In genomic region chr17:13552840-13553239, GRCm38 (mm10) we compare ENCODE assay signal across 8 mouse cellular contexts.
A peak's percentile ranks its signal among the peaks of the same experiment; 100 is the strongest.
DNase-seq lines count a peak whose midpoint lies in the region; ATAC-seq and TF ChIP-seq lines count a peak whose summit lies in the region.
"Not testable (repeated sequence)": the region's sequence is repeated elsewhere in the genome, so short reads cannot be mapped to it uniquely, and the experiment has no call there.

No protein-coding gene starts in this region.

- H3K36me3 ChIP-seq in heart, embryonic 11.5 days (ENCODE audit: control insufficient read depth, insufficient read depth, low read length); hindbrain, embryonic 16.5 days (ENCODE audit: control insufficient read depth, insufficient read depth, low read length); limb, embryonic 15.5 days; lung, postnatal 0 days (ENCODE audit: insufficient read depth, low read length); stomach, postnatal 0 days (ENCODE audit: control insufficient read depth, insufficient read depth, low read length): not testable (repeated sequence)

- H3K27ac ChIP-seq in heart, embryonic 11.5 days (ENCODE audit: low read depth, low read length); hindbrain, embryonic 16.5 days (ENCODE audit: low read depth, low read length); limb, embryonic 15.5 days; lung, postnatal 0 days (ENCODE audit: low read length); stomach, postnatal 0 days (replicated peaks): not testable (repeated sequence)

- not testable (repeated sequence) for H3K4me1 ChIP-seq in heart, embryonic 11.5 days (ENCODE audit: control insufficient read depth, insufficient read depth, low read length); hindbrain, embryonic 16.5 days (ENCODE audit: control insufficient read depth, insufficient read depth, low read depth, low read length); limb, embryonic 15.5 days; lung, postnatal 0 days (ENCODE audit: insufficient read depth, low read depth, low read length); stomach, postnatal 0 days (replicated peaks; ENCODE audit: control insufficient read depth, insufficient read depth)

- not testable (repeated sequence) for TF ChIP-seq CTCF in lung, postnatal 0 days (IDR thresholded peaks at IDR 0.05); stomach, postnatal 0 days (IDR thresholded peaks at IDR 0.05; ENCODE audit: low read depth)

- not testable (repeated sequence) for H3K27me3 ChIP-seq in heart, embryonic 11.5 days (ENCODE audit: control insufficient read depth, insufficient read depth, low read length); hindbrain, embryonic 16.5 days (replicated peaks; ENCODE audit: control insufficient read depth, insufficient read depth, low read length); limb, embryonic 15.5 days; lung, postnatal 0 days (replicated peaks; ENCODE audit: insufficient read depth, low read length); stomach, postnatal 0 days (ENCODE audit: control insufficient read depth, insufficient read depth, low read length)

- H3K4me3 ChIP-seq in heart, embryonic 11.5 days (ENCODE audit: low read depth, low read length); hindbrain, embryonic 16.5 days (ENCODE audit: low read length); limb, embryonic 15.5 days; lung, postnatal 0 days (ENCODE audit: low read depth, low read length); stomach, postnatal 0 days (ENCODE audit: low read depth, low read length): not testable (repeated sequence)

- not testable (repeated sequence) for H3K9ac ChIP-seq in heart, embryonic 11.5 days (ENCODE audit: low read depth, low read length); hindbrain, embryonic 16.5 days (ENCODE audit: low read depth, low read length); limb, embryonic 15.5 days; lung, postnatal 0 days (replicated peaks; ENCODE audit: low read depth); stomach, postnatal 0 days (ENCODE audit: low read length)

- ATAC-seq in erythroid progenitor cell, adult 5-6 weeks (replicated peaks; ENCODE audit: low FRiP score, poor library complexity, severe bottlenecking): peak; percentile 28; the same call in 1 of the 2 replicates
- ATAC-seq in heart, embryonic 11.5 days (replicated peaks; ENCODE audit: insufficient number of reproducible peaks, low FRiP score, low TSS enrichment): peak; percentile 68
- peak; percentile 63 for ATAC-seq in hindbrain, embryonic 16.5 days
- peak; percentile 79 for ATAC-seq in limb, embryonic 15.5 days (ENCODE audit: insufficient number of reproducible peaks, low FRiP score, low TSS enrichment, low read depth)
- ATAC-seq in lung, postnatal 0 days: 0 out of 2 replicates have a peak, but pooled peaks have one; percentile 3
- ATAC-seq in stomach, postnatal 0 days (ENCODE audit: low FRiP score, low TSS enrichment): peak; percentile 24; the same call in 1 of the 2 replicates

- not testable (repeated sequence) for H3K4me2 ChIP-seq in heart, embryonic 11.5 days; hindbrain, embryonic 16.5 days (ENCODE audit: low read length); limb, embryonic 15.5 days; lung, postnatal 0 days (replicated peaks; ENCODE audit: low read depth, low read length); stomach, postnatal 0 days (replicated peaks; ENCODE audit: low read depth)

- peak; percentile 72 for DNase-seq in WW6 (ENCODE audit: low read depth, low spot score)
- DNase-seq in lung, postnatal 0 days (ENCODE audit: low spot score): peak; percentile 37
- peak; percentile 42 for DNase-seq in naive thymus-derived CD4-positive, alpha-beta T cell, adult 2 months (ENCODE audit: low read depth)
- DNase-seq in stomach, postnatal 0 days (ENCODE audit: low spot score): peak; percentile 38

- H3K9me3 ChIP-seq in heart, embryonic 11.5 days (replicated peaks; ENCODE audit: control insufficient read depth, low read length): peaks cover 27% of the 10 kb centered on the region
- peaks cover 23% of the 10 kb centered on the region for H3K9me3 ChIP-seq in hindbrain, embryonic 16.5 days (ENCODE audit: control insufficient read depth, low read length)
- peaks cover 32% of the 10 kb centered on the region for H3K9me3 ChIP-seq in limb, embryonic 15.5 days
- peaks cover 22% of the 10 kb centered on the region for H3K9me3 ChIP-seq in lung, postnatal 0 days (ENCODE audit: low read length)
- peaks cover 15% of the 10 kb centered on the region for H3K9me3 ChIP-seq in stomach, postnatal 0 days (ENCODE audit: control insufficient read depth, low read length)

- TF ChIP-seq EP300 in lung, postnatal 0 days (IDR thresholded peaks at IDR 0.05); stomach, postnatal 0 days (optimal IDR thresholded peaks at IDR 0.05): not testable (repeated sequence)

Comparison
In these comparisons a context has a peak if more than half of its experiments do, and no peak if none do; other contexts are left out.
1. ATAC-seq: peak in every context shown above with its lines; median percentile 79 in limb, embryonic 15.5 days; 68 in heart, embryonic 11.5 days; 63 in hindbrain, embryonic 16.5 days; 28 in erythroid progenitor cell, adult 5-6 weeks; 24 in stomach, postnatal 0 days; 3 in lung, postnatal 0 days.